Mouse (Mus musculus) inflammation-experienced regulatory T-cells, adult 16 weeks (primary cell): ENCODE measurements around the gene Ptgs2. TPM values are rescaled to one million over a fixed set of nuclear protein-coding genes. Genes with fewer than 3 reads are reported as not detected.

Source experiments
- polyA plus RNA-seq: library from polyadenylated mRNA; unstranded; fragments of 100-300 nt; shearing (Covaris generic); gene quantifications from one replicate; pipeline ENCODE4 v1.2.1, GENCODE M21; 2017

The Ptgs2 gene
- not detected for polyA plus RNA-seq

DNA sequence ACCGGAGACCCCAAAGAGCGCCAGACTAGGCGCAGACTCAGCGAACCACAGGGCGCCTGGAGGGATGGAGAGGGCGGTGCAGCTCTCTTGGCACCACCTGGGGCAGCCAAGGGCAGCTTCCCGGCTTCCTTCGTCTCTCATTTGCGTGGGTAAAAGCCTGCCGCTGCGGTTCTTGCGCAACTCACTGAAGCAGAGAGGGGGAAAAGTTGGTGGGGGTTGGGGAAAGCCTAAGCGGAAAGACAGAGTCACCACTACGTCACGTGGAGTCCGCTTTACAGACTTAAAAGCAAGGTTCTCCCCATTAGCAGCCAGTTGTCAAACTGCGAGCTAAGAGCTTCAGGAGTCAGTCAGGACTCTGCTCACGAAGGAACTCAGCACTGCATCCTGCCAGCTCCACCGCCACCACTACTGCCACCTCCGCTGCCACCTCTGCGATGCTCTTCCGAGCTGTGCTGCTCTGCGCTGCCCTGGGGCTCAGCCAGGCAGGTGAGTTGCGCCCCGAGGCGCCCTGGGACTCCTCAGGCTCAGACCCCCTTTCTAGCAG is at the start of gene Ptgs2:
Gene Ptgs2 (plus strand): TSS at position 242 of the 544 bp plus-strand sequence.

Other genes starting within 250 kb of the Ptgs2 start
- 0.80 TPM for gene Pla2g4a, start 138.7 kb upstream of the Ptgs2 start, polyA plus RNA-seq
- not detected for gene Pdc, start 219.4 kb downstream of the Ptgs2 start, polyA plus RNA-seq